Mouse (Mus musculus) left cerebral cortex, postnatal 14 days (tissue): ENCODE data around the gene Gtf2ird1. TPM values are rescaled to one million over a fixed set of nuclear protein-coding genes. Genes with fewer than 3 reads are reported as not detected.

ENCODE experiments used
- DNase-seq, 2 experiments: peaks; one replicate each; pipeline ENCODE4 v3.0.0; 2021 to 2022; ENCODE audit warnings: low spot score in 2 of 2, mixed read lengths in 1 of 2
- intact Hi-C: fragments of 180-260 bp; cut with DNase I; formaldehyde crosslinking; loops from one replicate; pipeline ENCODE4 v1.15.1; 2025
- total RNA-seq, 2 experiments: library from RNA; stranded (reverse); gene quantifications; 2 replicates each; pipeline ENCODE4 v1.2.3; 2021

Gtf2ird1 gene
- total RNA-seq, 2 experiments from 2014 or later: 36.4 to 43.8 TPM

DNA sequence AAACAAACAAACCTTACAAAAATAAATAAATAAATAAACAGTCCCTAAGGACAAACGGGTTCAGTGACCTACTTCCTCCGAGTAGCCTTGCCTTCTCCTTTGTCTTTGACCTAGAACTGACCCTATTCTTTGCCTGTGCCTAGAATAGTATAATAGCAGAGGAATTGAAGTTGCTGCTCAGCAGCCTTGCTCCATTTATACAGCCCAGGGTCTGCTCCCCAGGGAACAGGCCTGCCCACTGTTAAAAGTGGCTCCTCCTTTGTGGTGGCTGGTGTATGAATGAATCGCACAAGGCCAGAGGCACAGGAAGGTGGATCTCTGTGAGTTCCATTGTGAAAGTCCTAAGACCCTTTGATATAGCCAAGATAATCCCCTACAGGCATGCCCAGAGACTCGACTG, 127.2 kb downstream of the Gtf2ird1 start:
- intact Hi-C loops: no loop called here
- no peak for DNase-seq

DNA sequence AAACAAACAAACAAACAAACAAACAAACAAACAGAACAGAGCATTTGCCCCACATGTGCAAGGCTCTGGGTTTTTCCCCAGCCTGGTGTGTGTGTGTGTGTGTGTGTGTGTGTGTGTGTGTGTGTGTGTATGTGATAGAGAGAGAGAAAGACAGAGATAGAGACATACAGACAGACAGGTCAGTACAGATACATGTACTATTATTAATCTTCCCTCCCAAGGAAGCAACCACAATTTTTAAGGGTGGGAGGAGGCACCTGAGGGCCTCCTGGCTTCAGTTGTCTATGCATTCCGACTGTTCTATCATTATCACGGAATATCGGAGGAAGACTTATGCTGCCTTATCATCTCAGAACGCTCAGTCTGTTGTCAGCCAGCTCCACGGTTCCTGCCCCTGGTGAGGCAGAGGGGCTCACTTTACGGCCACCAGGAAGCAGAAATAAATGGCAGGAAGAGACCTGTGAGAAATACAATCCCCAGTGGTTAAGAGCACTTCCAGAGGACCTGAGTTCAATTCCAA, 128.0 kb downstream of the Gtf2ird1 start:
- no peak for DNase-seq
- intact Hi-C loops: no loop called here

DNA sequence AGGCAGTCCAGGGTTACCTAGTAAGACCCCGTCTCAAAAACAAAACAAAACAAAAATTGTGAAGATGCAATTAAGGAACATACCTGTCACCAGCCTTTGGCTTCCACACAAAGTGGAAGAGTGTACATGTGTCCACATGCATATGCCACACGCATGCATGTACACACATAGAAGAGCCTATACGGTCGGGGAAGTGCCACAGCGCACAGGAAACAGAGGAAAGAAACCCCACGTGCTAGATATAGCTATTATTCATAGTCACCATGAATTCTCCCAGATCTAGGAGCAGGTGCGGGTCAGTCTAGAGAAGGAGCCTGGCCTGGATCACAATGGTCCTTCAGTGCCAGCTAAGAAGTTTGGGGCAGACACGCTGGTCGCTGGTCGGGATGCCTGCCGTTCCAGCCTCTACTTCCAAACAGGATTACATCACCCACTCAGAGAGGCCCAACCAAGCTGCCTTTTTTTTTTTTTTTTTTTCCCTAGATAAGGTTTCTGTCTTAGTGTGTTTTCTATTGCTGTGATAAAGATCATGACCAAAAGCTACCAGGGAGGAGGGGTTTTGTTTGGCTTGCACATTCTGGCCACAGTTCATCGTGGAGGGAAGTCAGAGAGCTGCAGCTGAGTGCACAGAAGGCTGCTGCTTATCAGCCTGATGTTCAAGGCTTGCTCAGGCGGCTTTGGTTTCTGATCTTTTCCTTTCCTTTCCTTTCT, 130.5 kb downstream of the Gtf2ird1 start:
- intact Hi-C loops: no loop called here
- no peak for DNase-seq

DNA sequence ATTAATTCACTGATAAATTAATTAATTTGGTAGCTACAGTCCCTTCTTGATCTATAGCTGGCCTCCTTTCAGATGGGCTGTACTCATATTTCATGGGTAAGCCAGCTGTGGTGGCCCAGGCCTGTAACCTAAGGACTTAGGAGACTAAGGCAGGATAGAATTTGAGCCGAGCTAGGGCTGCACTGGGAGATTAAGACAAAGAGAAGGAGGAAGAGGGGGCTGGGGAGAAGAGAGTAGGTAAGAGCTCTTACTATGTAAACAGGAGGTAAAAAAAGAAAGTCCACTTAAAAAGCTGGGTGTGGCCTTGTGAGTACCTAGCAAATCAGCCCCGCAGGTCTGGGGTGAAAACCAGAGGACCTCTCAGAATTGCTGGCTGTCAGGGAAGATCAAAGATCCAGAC, 132.6 kb downstream of the Gtf2ird1 start:
- no peak for DNase-seq
- intact Hi-C loops: no loop called here

DNA sequence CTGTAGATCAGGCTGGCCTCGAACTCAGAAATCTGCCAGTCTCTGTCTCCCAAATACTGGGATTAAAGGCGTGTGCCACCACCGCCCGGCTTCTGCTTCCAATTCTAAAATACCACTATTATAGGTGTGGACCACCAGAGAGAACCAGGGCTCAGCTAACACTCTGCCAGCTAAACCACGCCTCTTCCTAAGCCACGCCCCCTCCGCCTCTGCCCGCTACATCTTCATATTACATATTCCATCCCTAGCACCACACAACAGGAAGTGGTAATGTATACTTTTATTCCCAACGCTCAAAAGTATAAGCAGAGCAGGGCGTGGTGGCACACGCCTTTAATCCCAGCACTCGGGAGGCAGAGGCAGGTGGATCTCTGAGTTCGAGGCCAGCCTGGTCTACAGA, 133.2 kb downstream of the Gtf2ird1 start:
- DNase-seq: no peak
- intact Hi-C loops: no loop called here

DNA sequence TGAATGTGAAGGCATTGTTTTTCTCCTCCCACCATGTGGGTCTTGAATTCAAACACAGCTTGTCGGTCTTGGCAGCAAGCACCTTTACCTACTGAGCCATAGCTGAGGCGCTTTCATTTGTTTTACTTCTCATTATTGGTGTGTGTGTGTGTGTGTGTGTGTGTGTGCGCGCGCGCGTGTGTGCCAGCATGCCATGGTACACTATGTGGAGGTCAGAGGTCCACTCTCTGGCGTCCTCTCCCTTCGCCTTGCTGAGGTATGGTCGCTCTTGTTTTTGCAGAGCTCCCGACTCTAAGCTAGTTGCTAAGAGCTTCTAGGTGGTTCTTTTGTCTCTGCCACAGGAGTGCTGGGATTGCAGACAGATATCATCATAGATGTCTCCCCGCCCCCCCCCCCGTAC, 134.2 kb downstream of the Gtf2ird1 start:
- DNase-seq: no peak
- intact Hi-C loops: no loop called here

DNA sequence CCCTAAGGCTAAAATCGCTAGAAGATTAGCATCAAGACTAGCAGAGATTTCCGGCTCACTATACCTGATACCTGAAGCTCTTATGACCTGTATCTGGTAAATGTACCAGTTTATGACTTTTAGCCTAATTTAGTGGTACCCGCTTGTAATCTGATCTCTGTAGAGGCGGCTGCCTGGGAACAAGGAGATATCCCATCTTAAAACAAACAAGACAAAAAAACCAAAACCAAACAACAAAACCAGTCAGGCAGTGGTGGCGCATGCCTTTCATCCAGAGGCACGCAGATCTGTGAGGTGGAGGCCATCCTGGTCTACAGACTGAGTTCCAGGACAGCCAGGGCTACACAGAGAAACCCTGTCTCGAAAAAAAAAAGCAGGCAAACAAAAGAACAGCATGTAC, 134.8 kb downstream of the Gtf2ird1 start:
- DNase-seq: no peak
- intact Hi-C loops: no loop called here

DNA sequence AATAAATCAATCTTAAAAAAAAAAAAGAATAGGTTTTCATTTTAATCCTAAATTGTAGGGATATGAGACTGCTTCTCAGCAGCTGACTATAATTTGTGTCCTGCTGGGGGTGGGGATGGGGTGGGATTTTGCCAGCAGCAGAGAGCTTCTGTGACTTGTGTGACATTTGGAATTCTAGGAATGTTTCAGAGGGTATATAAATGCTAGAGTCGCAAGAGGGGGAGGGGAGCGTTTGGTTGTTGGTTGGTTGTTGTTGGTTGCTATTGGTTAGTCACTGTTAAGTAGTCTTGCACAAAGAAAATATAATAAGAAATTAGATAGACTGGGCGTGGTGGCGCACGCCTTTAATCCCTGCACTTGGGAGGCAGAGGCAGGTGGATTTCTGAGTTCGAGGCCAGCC, 137.6 kb downstream of the Gtf2ird1 start:
- intact Hi-C loops: no loop called here
- no peak for DNase-seq

DNA sequence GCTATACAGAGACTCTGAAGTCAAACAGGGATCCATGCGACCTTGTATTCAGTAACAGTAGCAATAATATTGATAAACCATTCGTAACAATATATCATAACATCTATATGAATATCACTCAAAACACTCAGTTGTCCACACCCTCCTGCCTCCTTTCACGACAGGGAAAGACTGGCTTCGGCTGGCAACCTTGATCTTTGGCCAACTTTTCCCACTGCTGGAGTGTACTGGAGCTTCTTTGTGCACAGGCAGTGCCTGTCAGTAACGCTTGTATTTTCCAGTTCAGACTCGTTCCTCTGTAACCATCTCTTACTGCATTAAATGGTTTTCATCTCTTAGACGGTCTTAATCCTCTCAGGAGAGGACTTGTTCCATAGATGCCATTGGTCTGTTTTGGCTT, 139.8 kb downstream of the Gtf2ird1 start:
- intact Hi-C loops: no loop called here
- DNase-seq: no peak

DNA sequence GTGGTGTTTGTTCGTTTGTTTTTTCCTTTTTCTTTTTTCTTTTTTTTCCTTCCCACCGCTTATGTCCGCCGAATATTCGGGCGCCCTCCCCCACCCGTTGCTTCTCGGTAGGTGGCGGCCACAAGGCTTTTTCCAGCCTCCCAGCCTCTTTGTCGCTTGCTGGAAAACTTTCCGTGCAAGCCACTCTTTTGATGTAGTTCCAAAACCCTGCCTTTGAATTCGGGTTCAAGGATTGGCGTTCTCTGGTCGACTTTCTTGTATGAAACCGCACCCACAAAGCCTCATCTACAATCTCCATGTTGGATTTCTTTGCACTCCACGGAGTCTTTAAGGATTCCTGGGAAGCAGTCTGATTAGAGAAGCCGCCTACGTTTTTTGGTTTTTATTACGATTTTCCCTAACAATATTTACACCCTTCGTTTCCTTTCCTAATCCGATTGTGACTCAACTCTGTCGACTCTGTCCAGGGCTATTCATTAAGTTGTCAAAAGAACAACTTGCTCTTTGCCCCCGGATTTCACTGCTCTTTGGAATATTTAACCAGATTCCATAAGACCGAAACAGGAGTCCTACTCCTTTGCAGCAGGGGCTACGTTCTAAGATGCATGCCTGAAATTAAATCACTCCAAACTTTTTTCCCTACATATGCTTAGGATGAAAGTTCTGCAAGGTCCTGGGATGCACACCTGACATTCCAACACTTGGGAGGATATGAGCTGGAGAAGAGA, 140.7 kb downstream of the Gtf2ird1 start:
- intact Hi-C loops: no loop called here
- peak; percentile 60 to 61 for DNase-seq

DNA sequence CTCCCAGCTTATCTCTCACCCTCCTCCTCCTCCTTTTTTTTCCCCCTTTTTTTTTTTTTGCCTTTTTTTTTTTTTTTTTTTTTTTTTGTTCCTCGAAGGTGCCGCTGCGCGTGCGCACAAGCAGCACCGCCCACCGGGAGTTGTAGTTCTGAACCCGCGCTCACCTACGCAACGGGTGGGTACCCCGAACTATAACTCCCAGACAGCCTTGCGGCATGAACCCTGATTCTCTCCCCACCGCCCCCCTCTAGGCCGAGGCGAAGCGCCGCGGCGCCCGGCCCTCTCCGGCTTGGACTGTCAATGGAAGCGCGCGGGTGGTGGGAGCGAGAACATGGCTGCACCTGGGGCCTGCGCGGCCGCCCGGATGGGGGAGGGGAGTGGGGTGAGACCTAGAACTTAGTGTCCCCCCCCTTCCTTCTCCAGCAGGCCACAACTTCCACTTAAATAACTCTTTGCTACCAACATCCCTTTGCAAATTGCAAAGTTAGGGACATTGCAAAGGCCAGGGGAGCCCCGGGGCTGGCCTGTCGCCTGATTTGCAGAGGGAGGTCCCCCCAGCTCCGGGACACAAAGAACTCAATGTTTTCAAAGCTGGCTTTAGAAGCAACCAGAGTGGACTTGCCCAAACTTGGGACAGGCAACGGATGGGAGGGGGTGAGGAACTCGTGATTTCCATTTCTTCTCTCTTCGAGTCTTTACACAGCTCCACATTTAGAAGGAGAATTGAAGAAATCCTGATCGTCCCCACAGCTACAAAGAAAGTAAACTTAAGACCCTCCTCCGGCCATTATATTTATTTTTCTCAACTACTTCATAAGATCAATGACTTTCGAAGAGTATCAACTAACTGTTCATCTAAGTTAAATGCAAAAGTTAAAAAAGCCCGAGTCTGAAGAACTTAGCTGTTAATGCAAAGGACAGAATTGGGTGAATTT, 141.6 kb downstream of the Gtf2ird1 start, which contains the start of gene Gtf2i:
Gtf2i (minus strand) TSS at position 73 of the 935 bp plus-strand sequence.
- intact Hi-C loops: no loop called here
- peak; percentile 97 for DNase-seq

DNA sequence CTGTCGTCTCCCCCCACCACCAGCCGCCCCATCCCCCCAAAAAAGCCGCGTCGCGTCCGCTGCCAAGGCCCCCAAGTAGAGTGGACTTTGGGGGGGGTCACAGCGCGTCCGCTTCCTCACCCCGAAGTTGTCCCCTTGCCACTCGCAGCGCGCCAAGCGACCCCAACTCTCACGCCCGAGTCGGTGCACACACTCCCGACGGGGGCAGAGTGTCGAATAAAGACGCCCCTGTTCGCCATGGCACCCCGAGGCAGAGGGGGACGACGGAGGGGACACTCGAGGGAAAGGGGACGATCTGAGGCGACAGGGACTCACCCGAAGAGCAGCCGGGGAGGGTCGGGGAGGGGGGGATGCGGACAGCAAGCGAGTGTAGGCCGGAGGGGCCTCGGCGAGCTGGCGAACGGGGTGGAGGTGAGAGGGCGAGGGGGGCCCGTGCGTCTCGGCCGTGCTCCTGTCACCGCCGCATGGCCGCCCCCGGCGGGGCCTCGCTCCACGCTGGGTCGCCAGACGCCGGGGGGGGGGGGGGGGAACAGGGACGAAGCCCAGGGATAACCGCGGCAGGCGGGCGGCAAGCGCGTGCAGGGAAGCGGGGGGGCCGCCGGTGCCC, 142.3 kb downstream of the Gtf2ird1 start:
- DNase-seq: no peak
- intact Hi-C loops: no loop called here

DNA sequence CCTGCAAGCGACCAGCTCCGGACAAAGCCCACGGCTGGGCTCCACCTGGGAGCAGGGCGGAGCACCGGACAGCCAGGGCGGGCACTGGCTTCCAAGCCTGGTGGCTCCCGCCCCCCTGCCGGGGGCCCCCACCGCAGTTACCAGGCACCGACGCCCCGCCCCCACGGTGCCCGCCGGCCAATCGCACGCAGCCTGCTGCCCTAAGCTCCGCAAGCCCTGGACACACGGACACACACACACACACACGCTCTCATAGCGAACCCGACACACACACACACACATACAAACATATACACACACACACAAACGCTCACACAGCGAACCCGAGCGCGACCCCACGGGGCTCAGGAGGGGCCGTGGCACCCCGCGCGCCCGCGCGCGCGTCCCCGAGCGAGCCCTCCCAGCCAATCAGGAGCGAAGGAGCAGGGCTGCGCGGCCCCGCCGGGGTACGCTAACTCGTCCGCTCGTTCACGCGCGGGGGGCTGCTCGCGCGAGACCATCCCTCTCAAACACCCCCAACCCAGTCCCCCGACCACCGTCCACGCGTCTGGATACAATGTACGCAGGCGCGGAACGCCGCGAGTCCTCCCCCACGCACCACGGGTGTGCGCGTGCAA, 143.0 kb downstream of the Gtf2ird1 start:
- peak; percentile 90 to 95 for DNase-seq
- intact Hi-C loops: no loop called here

DNA sequence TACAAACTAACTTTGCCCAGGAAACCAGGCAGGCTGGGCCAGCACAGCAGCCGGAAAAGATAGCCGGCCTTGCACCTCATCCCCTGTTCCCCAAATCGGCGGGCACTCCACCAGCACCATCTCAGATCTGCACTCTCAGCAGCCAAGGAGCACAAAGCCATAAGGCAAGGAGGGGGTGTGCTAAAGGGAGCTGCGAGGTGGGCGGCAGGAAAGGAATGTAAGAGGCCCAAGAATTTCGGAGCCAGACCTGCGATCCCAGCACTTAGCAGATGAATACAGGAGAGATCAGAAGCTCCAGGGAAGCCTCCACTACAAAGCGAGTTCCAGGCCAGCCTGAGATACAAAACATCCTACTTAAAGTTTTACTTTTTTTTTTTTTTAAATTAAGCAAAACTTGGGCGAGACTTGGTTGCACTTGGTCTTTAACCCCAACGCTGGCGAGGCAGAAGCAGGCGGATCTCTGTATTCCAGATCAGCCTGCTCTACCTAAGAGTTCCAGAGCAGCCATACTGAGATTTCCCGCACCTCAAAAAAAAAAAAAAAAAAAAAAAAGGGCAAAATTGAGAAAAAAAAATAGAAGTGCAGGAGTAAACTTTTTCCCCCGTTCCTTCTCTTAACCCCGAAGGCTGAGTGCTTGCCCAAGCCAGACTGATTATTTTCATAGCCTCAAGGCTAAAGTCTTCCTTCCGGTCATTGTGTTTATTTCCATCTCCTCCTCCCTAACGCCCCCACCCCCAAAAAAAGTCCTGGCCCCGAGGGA, 143.6 kb downstream of the Gtf2ird1 start:
- intact Hi-C loops: no loop called here
- peak; percentile 48 to 58 for DNase-seq

DNA sequence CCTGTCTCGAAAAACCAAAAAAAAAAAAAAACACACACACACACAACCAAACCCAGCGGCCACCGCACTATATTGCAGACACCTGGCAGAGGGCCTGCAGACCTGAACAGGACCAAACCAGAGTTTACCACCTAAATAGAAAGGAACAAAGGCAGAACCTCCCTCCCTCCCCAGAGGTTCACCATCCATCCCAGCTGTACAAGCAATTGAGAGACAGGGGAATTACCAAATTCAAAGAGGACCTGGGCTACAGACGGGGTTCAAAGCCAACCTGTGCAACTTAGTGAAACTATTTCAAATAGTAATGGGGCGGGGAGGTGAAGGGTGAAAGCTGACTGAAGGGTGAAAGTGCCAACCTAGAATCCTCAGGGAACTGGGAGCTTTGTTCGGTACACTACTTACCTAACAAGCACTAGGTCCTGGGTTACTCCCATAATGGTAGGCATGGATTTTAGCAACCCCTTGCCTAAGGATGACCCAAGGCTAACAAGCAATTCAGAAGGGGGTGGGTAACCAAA, 144.6 kb downstream of the Gtf2ird1 start:
- DNase-seq: no peak
- intact Hi-C loops: no loop called here

DNA sequence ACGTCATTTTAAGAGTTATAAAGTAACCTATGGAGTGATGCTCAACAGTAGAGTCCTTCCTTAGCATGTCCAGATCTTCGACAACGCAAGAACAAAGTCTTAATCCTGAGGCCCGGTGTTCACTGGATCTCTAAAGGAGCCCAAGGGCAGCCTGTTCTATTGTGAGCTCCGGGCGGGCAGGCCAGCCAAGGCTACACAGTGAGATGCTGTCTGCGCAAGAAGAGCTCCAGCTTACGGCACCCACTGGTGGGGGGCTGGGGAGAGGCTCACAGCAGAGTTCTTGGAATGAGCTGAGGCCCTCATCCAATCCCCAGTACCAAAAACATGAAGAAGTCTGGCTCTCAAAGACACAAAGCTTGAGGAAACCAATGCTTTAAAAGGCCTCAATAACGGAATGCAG, 146.3 kb downstream of the Gtf2ird1 start:
- intact Hi-C loops: no loop called here
- DNase-seq: no peak

DNA sequence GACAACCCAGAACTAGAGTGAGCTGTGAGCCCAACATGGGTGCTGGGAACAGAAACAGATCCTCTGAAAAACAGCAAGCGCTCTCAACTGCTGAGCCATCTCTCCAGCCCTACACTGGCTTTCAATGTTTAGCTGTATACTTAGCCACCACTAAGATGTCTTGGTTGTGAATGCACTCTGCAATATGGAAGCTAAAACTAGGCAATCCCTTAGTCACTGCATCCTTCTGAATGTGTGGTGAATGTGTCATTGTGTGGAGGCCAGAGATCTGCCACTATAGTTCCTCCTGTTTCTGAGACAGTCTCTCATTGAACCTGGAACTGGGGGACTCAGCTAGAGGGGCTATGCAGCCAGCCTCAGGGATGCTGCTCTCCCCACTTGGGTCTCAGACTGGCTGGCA, 147.2 kb downstream of the Gtf2ird1 start:
- DNase-seq: no peak
- intact Hi-C loops: no loop called here
